Mouse (Mus musculus): ENCODE measurements at regions not wholly inside any gene's neighbourhood (a gene's known extent, or its start where the extent isn't known, plus 50 kb on each side); places are given as distances from the start of the nearest gene placed in this dataset.

- TF ChIP-seq CTCF (IDR thresholded peaks at IDR 0.05; ENCODE audit: extremely low read depth, insufficient read depth, insufficient read length, insufficient replicate concordance) (no peak), POLR2A (IDR thresholded peaks at IDR 0.05; ENCODE audit: low read depth, low read length) (no peak)
These were observed 204.7 kb upstream of the Myt1l start for GRCm38 (mm10) chr12:29323534-29323933.

All from spleen, adult 2 months (tissue).